Mouse (Mus musculus): ENCODE data around the gene Cdc20b. TPM values are rescaled to one million over a fixed set of nuclear protein-coding genes. Genes with fewer than 3 reads are reported as not detected.
"Not testable (repeated sequence)": the region's sequence is repeated elsewhere in the genome, so short reads cannot be mapped to it uniquely, and the experiment has no call there.

The Cdc20b gene
- polyA plus RNA-seq, 1 experiment from 2014 or later = not detected

GRCm38 (mm10) chr13:113013174-113013953 is 21.5 kb upstream of the Cdc20b start:
- peak overlapping the region; percentile 36 for H3K4me2 ChIP-seq
- H3K36me3 ChIP-seq (ENCODE audit: control insufficient read depth, insufficient read depth, low read length); H3K4me1 ChIP-seq (replicated peaks; ENCODE audit: control insufficient read depth, insufficient read depth, low read length); H3K9me3 ChIP-seq (ENCODE audit: control insufficient read depth, low read length); H3K9ac ChIP-seq (ENCODE audit: low read depth, low read length); H3K27me3 ChIP-seq (replicated peaks; ENCODE audit: control insufficient read depth, insufficient read depth, low read length); DNase-seq (ENCODE audit: low spot score); H3K27ac ChIP-seq (ENCODE audit: low read depth, low read length); ATAC-seq (replicated peaks; ENCODE audit: low FRiP score): not testable (repeated sequence)
- peak overlapping the region; percentile 27; the same call in 1 of the 2 replicates for H3K4me3 ChIP-seq (ENCODE audit: low read depth, low read length)
- WGBS = 29% methylated on average over 18 of the region's 20 CpGs

GRCm38 (mm10) chr13:113021521-113021920 is 13.4 kb upstream of the Cdc20b start:
- Histone ChIP-seq H3K9ac (ENCODE audit: low read depth, low read length) (no peak overlapping the region), H3K4me3 (ENCODE audit: low read depth, low read length) (no peak overlapping the region), H3K27me3 (replicated peaks; ENCODE audit: control insufficient read depth, insufficient read depth, low read length) (no peaks in the 10 kb centered on the region), H3K36me3 (ENCODE audit: control insufficient read depth, insufficient read depth, low read length) (no peaks in the 10 kb centered on the region), H3K27ac (ENCODE audit: low read depth, low read length) (no peak overlapping the region), H3K9me3 (ENCODE audit: control insufficient read depth, low read length) (no peaks in the 10 kb centered on the region), H3K4me2 (no peak overlapping the region), H3K4me1 (replicated peaks; ENCODE audit: control insufficient read depth, insufficient read depth, low read length) (no peaks in the 10 kb centered on the region)
- DNase-seq (ENCODE audit: low spot score) (no peak), ATAC-seq (replicated peaks; ENCODE audit: low FRiP score) (peak; percentile 20; the same call in 1 of the 2 replicates)
- WGBS = 74% methylated on average over 2 of the region's 2 CpGs

DNA sequence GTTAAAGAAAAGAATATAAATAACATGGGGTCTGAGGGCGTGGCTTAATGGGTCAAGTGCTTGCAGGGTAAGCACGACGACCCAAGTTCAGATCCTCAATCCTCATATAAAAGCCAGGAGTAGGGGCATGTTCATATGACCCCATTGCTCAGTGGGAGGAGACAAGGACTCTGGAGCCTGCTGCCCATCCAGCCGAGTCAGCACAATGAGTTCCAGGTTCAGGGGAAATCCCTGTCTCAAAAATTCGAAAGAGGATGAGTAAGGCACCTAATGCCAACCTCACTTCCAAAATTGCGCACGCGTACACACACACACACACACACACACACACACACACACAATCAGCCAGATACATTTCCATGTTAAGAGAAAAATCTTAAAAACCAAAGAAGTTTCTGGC is 12.4 kb upstream of the Cdc20b start:
- WGBS = 77% methylated on average over 8 of the region's 8 CpGs
- Histone ChIP-seq H3K36me3 (ENCODE audit: control insufficient read depth, insufficient read depth, low read length) (no peaks in the 10 kb centered on the region), H3K27ac (ENCODE audit: low read depth, low read length) (no peak overlapping the region), H3K9me3 (ENCODE audit: control insufficient read depth, low read length) (no peaks in the 10 kb centered on the region), H3K4me3 (ENCODE audit: low read depth, low read length) (no peak overlapping the region), H3K27me3 (replicated peaks; ENCODE audit: control insufficient read depth, insufficient read depth, low read length) (no peaks in the 10 kb centered on the region), H3K9ac (ENCODE audit: low read depth, low read length) (no peak overlapping the region), H3K4me2 (no peak overlapping the region), H3K4me1 (replicated peaks; ENCODE audit: control insufficient read depth, insufficient read depth, low read length) (no peaks in the 10 kb centered on the region)
- DNase-seq (ENCODE audit: low spot score) = no peak
- ATAC-seq (replicated peaks; ENCODE audit: low FRiP score) = no peak

GRCm38 (mm10) chr13:113023274-113024143 is 11.4 kb upstream of the Cdc20b start:
- Histone ChIP-seq H3K27me3 (replicated peaks; ENCODE audit: control insufficient read depth, insufficient read depth, low read length) (peaks cover 4% of the 10 kb centered on the region), H3K4me1 (replicated peaks; ENCODE audit: control insufficient read depth, insufficient read depth, low read length) (no peaks in the 10 kb centered on the region), H3K4me2 (no peak overlapping the region), H3K4me3 (ENCODE audit: low read depth, low read length) (no peak overlapping the region), H3K9ac (ENCODE audit: low read depth, low read length) (no peak overlapping the region), H3K27ac (ENCODE audit: low read depth, low read length) (no peak overlapping the region), H3K9me3 (ENCODE audit: control insufficient read depth, low read length) (no peaks in the 10 kb centered on the region), H3K36me3 (ENCODE audit: control insufficient read depth, insufficient read depth, low read length) (no peaks in the 10 kb centered on the region)
- no peak for ATAC-seq (replicated peaks; ENCODE audit: low FRiP score)
- 76% methylated on average over 17 of the region's 17 CpGs for WGBS
- DNase-seq (ENCODE audit: low spot score) = no peak

GRCm38 (mm10) chr13:113031351-113031750 is 3.6 kb upstream of the Cdc20b start:
- Histone ChIP-seq H3K9ac (ENCODE audit: low read depth, low read length) (no peak overlapping the region), H3K9me3 (ENCODE audit: control insufficient read depth, low read length) (no peaks in the 10 kb centered on the region), H3K36me3 (ENCODE audit: control insufficient read depth, insufficient read depth, low read length) (no peaks in the 10 kb centered on the region), H3K4me3 (ENCODE audit: low read depth, low read length) (peak overlapping the region; percentile 49; the same call in 1 of the 2 replicates), H3K27ac (ENCODE audit: low read depth, low read length) (no peak overlapping the region), H3K27me3 (replicated peaks; ENCODE audit: control insufficient read depth, insufficient read depth, low read length) (peaks cover 64% of the 10 kb centered on the region), H3K4me1 (replicated peaks; ENCODE audit: control insufficient read depth, insufficient read depth, low read length) (0 out of 2 replicates have a peak, but pooled peaks cover 3% of the 10 kb centered on the region), H3K4me2 (peak overlapping the region; percentile 68)
- WGBS = 3% methylated on average over 7 of the region's 7 CpGs
- ATAC-seq (replicated peaks; ENCODE audit: low FRiP score) (no peak), DNase-seq (ENCODE audit: low spot score) (no peak)

GRCm38 (mm10) chr13:113031792-113032571 is 2.9 kb upstream of the Cdc20b start:
- peak overlapping the region; percentile 49 for H3K4me3 ChIP-seq (ENCODE audit: low read depth, low read length)
- WGBS = under 1% methylated on average over 40 of the region's 40 CpGs
- no peaks in the 10 kb centered on the region for H3K9me3 ChIP-seq (ENCODE audit: control insufficient read depth, low read length)
- ATAC-seq (replicated peaks; ENCODE audit: low FRiP score) (no peak; the same call in 1 of the 2 replicates), DNase-seq (ENCODE audit: low spot score) (peak; percentile 53)
- peak overlapping the region; percentile 59; the same call in 1 of the 2 replicates for H3K9ac ChIP-seq (ENCODE audit: low read depth, low read length)
- 0 out of 2 replicates have a peak, but pooled peaks cover 3% of the 10 kb centered on the region for H3K4me1 ChIP-seq (replicated peaks; ENCODE audit: control insufficient read depth, insufficient read depth, low read length)
- no peak overlapping the region for H3K27ac ChIP-seq (ENCODE audit: low read depth, low read length)
- peak overlapping the region; percentile 68 for H3K4me2 ChIP-seq
- H3K27me3 ChIP-seq (replicated peaks; ENCODE audit: control insufficient read depth, insufficient read depth, low read length) = peaks cover 64% of the 10 kb centered on the region
- H3K36me3 ChIP-seq (ENCODE audit: control insufficient read depth, insufficient read depth, low read length) = no peaks in the 10 kb centered on the region

- no peaks in the 10 kb centered on the region for H3K9me3 ChIP-seq (ENCODE audit: control insufficient read depth, low read length)
- no peak overlapping the region for H3K27ac ChIP-seq (ENCODE audit: low read depth, low read length)
- H3K36me3 ChIP-seq (ENCODE audit: control insufficient read depth, insufficient read depth, low read length) = no peaks in the 10 kb centered on the region
- peaks cover 66% of the 10 kb centered on the region for H3K27me3 ChIP-seq (replicated peaks; ENCODE audit: control insufficient read depth, insufficient read depth, low read length)
- DNase-seq (ENCODE audit: low spot score) (no peak), ATAC-seq (replicated peaks; ENCODE audit: low FRiP score) (no peak)
- H3K4me2 ChIP-seq = no peak overlapping the region
- H3K9ac ChIP-seq (ENCODE audit: low read depth, low read length) = no peak overlapping the region
- H3K4me1 ChIP-seq (replicated peaks; ENCODE audit: control insufficient read depth, insufficient read depth, low read length) = 0 out of 2 replicates have a peak, but pooled peaks cover 3% of the 10 kb centered on the region
- H3K4me3 ChIP-seq (ENCODE audit: low read depth, low read length) = no peak overlapping the region
Measured at GRCm38 (mm10) chr13:113032831-113033230, 2.1 kb upstream of the Cdc20b start.

DNA sequence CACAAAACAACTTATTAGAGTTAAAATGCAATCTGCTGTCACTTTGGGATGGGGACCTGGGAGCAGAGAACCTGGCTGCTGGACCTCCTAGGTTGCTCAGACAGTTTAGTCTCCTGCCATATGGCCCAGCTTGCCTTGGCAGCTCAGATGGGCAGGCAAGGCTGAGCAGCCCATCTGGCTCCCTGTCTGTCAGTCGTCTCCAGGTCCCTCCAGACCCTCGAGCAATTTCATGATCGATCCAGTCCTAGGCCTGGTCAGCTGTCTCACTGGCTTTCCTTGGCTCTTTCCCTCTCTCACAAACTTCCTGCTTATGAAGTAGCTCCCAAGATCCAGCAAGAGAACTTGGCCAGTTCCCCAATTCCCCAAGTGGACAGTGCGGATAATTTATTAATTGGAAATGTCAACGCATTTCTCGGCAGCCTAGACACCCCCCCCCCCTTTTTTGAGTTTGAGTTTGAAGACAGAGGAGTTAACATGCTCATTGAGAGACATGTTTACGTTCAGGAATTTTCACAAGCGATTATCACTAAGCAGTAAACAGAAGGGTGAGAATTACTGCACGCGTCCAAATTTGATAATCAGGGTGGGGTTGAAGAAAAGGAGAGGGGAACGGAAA is 532 bp upstream of the Cdc20b start:
- Histone ChIP-seq H3K9me3 (ENCODE audit: control insufficient read depth, low read length) (no peaks in the 10 kb centered on the region), H3K27me3 (replicated peaks; ENCODE audit: control insufficient read depth, insufficient read depth, low read length) (peaks cover 58% of the 10 kb centered on the region), H3K4me3 (ENCODE audit: low read depth, low read length) (peak overlapping the region; percentile 61), H3K27ac (ENCODE audit: low read depth, low read length) (no peak overlapping the region), H3K9ac (ENCODE audit: low read depth, low read length) (no peak overlapping the region), H3K4me2 (peak overlapping the region; percentile 97), H3K36me3 (ENCODE audit: control insufficient read depth, insufficient read depth, low read length) (no peaks in the 10 kb centered on the region), H3K4me1 (replicated peaks; ENCODE audit: control insufficient read depth, insufficient read depth, low read length) (peaks cover 3% of the 10 kb centered on the region; the same call in 1 of the 2 replicates)
- ATAC-seq (replicated peaks; ENCODE audit: low FRiP score) (peak; percentile 19; the same call in 1 of the 2 replicates), DNase-seq (ENCODE audit: low spot score) (no peak)
- WGBS = 5% methylated on average over 11 of the region's 11 CpGs

Data from liver, embryonic 11.5 days (tissue).